Mouse (Mus musculus): ENCODE data around the gene Plxna4. TPM values are rescaled to one million over a fixed set of nuclear protein-coding genes. Genes with fewer than 3 reads are reported as not detected.

Plxna4 gene
- total RNA-seq, 2 experiments from 2014 or later, result 11.2 to 11.8 TPM

DNA sequence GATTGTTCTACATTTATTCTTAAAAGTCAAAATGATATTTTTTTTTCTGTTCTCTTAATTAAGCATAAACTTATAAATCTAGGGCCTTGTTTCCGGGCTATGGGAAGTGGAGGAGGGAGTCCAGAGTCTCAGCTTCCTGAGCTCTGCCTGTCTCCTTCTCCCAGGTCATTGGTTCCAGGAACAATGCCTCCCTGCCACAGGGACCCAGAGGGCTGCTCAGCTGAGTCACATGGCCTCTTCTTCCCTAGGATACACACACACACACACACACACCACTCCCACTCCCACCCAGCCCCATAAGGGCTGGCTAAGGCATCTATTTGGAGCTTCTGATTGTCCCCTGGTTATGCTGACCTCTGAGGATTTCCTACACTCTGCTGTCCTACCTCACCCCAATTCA is 107.3 kb downstream of the Plxna4 start:
- intact Hi-C loops (cut with DNase I), result loop anchor here (2.0 kb wide), 1 partner anchor 30 kb away; no protein-coding TSS in a partner anchor
- DNase-seq, result no peak

DNA sequence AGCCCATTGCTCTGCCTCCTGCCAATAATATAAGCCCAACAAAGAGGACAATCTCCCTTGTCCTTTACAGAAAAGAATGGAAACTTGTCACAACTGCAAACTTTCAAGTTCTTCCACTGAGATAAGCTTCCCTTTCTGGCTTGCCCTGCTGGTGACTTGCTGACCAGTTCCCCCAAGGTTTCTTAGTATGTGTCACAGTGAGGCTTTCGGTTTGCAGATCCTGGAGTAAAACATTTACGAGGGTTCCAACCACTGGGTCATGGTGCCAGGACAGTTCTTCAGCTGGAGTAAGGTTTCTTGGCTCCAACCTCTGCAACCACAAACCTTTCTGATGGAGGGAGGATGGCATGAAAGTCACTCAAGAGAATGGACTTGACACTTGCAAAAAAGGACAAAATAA is 108.2 kb downstream of the Plxna4 start:
- peak in 1 of 2 experiments; percentile 44 for DNase-seq
- intact Hi-C loops (cut with DNase I), result loop anchor here (1.0 to 10.0 kb wide), 6 partner anchors 31 to 545 kb away; partner anchors contain the start of gene Plxna4

DNA sequence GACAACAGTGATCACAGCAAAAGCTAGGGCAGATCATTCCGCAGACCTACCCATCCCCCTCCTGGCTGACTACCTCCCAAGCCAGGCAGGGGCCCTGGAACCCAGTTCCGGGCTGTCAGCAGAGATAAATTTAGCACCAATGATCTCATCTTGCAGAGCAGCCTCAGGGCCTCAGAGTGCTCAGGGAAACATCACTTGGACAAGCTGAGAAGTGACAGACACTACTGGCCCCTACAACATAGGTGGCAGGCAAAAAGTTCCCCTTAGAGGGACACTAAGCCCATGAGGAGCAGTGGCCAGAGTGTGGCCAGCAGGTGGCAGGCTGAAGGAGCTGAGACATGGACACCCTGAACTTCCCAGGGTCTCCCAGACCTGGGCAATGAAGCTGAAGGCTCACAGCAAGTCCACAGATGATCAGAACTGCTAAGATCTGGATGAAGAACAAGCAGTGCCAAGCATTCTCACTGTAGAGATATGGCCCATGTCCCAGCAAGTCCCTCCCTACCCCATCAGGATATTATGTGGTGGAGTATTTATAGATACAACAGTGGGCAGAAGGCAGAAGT is 108.7 kb downstream of the Plxna4 start:
- peak; percentile 71 to 82 for DNase-seq
- intact Hi-C loops (cut with DNase I), result loop anchor here (1.0 to 10.0 kb wide), 5 partner anchors 82 to 544 kb away; partner anchors contain the start of gene Plxna4

DNA sequence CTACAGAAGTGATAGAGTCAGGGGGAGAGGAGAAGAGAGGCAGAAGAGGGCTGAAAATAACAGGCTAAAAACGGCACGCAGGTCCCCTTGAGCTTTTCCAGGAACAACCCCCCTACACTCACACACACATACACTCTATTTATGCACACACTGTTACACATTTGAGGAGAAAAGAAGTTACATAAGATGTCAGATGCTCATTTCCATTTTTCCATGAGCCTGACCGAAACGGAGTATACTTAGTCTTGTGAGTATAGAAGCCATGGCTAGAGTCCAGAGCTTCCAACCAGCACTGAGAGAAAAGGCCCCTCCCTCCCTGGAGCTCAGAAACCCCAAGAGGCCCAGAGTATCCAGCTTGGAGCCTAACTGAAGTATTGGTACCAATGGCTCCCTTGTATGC is 112.0 kb downstream of the Plxna4 start:
- no peak for DNase-seq
- intact Hi-C loops (cut with DNase I), result loop anchor here (5.0 to 10.0 kb wide), 2 partner anchors 459 to 541 kb away; no protein-coding TSS in a partner anchor

DNA sequence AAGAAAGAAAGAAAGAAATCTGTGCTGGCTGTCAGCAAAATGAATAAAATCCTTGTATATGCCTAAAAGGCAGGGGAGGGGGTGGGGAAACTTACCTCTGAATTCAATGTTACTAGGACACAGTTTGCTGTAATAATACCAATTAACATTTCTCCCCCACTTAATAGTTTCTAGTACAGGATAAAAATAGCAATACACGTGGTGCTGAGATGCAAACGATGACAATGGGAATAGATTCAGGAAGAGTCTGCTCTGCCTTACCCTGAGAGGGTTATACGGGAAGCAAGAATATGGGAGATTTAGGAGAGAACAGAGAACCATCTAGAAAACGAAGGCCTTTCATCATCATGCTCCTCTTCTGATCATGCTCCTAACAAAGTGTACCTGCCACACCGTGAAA is 115.9 kb downstream of the Plxna4 start:
- DNase-seq, result no peak
- intact Hi-C loops (cut with DNase I), result loop anchor here (10.0 kb wide), 1 partner anchor 537 kb away; no protein-coding TSS in a partner anchor

DNA sequence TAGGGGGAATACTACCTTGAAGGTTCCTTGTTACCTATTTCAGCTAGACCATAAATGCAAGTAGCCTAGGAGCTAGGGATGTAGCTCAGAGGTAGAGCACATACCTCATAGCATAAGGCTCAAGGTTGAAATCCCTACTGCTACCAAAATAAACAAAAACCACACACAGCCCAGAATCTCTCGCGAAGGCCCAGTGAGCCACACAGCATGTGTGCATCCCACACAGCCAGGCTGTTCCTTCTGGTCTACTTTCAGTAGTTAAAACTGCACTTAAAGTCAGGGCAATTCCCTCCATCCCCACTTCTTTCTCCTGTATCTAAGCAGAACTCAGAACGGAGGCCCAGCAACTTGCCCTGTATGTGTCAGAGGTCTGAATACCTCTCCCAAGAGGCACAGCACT is 116.4 kb downstream of the Plxna4 start:
- DNase-seq, result no peak
- intact Hi-C loops (cut with DNase I), result loop anchor here (10.0 kb wide), 1 partner anchor 537 kb away; no protein-coding TSS in a partner anchor

DNA sequence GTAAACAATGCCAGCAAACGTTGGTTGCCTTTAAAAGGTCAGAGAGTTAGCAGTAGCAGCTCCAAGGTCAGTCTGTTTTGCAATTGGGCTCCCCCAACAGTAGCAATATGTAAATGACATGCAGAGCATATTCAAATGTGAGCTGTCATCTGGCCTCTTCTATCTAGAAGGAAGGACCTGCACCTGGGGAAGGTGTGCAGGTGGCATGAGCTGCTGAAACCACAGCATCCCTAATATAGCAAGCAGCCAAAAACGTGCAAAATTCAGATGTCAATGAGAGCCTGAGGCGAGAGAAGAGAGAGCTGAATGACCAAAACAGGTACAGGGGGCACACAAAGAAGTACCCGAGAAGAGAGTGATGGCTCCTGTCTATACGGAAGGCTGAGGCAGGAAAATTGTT is 118.8 kb downstream of the Plxna4 start:
- no peak for DNase-seq
- intact Hi-C loops (cut with DNase I), result no loop called here

DNA sequence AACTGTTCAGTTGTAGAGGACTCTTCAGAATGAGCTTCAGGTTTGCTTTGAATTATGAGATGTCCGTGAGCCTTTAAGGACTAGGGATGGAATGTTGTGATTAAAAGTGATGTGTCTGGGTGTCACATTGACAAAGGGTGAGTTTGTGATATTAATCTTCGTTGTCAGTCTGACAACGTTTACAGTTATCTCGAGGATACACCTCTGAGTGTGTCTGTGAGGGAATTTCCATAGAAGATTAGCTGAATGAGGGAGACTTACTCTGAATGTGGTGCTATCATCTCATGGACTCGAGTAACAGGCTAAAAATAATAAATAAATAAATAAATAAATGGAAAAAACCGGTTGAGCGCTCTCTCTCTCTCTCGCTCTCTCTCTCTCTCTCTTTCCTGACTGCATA is 122.9 kb downstream of the Plxna4 start:
- intact Hi-C loops (cut with DNase I), result no loop called here

DNA sequence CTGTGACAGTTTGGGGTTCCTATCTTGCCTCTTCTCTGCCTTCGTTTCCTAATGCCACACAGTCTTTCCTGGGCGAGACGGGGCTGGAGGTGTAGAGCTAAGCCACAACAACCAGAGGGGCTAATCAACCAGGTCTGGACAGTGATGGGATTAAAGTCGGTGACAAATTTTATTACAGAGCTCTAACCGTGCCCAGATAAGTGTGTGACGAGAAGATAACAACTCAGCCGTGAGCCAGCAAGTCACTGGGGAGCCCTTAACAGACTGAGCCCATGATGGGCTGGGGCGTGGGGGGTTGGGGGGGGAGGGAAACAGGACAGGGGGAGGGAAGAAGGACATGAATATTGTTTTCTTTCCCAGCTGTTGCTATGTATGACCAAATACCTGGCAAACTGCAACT is 123.4 kb downstream of the Plxna4 start:
- intact Hi-C loops (cut with DNase I), result loop anchor here (5.0 kb wide), 2 partner anchors 67 to 123 kb away; partner anchors contain the start of gene Plxna4
- DNase-seq, result no peak

More for the DNA sequence above, 122.9 kb downstream of the Plxna4 start:
- DNase-seq, result no peak

DNA sequence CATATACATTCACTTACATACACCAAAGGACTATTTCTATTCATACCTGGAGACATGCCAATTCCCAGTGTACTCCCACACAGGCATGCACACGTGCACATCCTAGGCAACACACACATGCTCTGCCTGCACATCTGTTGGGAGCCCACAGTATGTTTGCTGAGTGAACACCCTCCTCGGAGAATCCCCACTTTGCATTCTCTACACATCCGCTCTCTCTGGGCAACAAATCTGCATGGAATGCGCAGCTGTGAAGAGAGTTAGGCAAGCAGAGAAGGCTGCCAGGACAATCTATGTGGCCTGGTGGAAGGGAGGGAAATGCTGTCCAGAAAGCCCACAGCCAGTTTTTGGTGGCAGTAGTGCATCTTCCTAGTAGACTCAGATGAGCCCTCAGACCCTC is 123.9 kb downstream of the Plxna4 start:
- intact Hi-C loops (cut with DNase I), result loop anchor here (5.0 kb wide), 2 partner anchors 67 to 123 kb away; partner anchors contain the start of gene Plxna4
- DNase-seq, result peak in 1 of 2 experiments; percentile 34

DNA sequence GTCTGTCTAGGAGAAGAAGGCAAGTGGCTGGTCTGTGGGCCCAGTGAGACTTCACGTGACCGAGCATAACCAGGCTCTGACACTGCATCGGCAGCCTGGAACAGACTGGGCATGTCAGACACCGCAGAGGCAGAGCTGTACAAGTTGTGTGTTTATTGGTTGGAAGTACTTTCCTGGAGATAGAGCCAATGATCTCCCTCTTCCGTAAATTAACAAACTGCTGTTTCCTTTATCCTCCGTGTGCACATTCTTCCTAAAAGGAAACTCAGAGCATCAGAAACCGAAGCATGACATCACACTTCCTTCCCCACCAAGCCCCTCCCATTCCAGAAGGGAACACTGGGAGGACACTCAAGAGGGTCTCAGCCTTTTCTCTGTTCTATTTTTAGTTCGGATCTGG is 127.6 kb downstream of the Plxna4 start:
- intact Hi-C loops (cut with DNase I), result loop anchor here (2.0 to 5.0 kb wide), 3 partner anchors 50 to 127 kb away; partner anchors contain the start of gene Plxna4
- peak; percentile 45 to 55 for DNase-seq

DNA sequence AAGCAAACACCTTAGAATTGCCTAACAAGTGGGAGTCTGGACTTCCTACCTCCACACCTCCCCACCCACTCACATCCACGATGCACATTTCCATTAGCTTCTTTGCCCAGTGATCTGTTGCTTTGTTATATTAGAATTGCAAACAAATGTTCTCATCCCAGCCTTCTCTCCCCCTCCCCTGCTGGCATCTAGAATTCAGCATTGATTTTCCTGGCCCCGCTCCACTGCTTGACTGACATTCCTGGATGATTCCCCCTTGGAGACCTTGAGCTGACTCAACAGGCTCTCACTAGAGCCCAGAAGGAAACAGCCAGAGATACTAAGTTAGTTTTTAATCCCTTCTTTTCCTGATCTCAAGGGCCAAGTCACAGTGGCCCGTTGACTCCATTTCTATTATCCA is 131.4 kb downstream of the Plxna4 start:
- intact Hi-C loops (cut with DNase I), result no loop called here
- DNase-seq, result no peak

DNA sequence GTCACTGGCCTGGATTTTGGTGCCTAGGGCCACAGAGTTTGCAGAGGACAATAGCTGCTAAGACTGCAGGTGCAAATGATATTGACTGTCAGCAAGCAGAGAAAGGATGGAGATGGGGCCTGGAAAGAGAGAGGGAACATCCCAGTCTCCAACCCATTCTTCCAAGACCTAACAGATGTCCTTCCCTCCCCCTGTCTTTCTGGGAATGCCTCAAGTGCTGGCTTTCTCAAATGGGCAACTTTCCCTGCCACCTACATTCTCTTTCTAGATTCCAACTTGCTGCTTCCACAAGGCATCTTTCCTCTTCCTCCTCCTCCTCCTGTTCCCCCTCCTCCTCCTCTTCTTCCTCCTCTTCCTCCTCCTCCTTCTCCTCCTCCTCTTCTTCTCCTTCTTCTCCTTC is 136.1 kb downstream of the Plxna4 start:
- intact Hi-C loops (cut with DNase I), result no loop called here
- DNase-seq, result no peak

DNA sequence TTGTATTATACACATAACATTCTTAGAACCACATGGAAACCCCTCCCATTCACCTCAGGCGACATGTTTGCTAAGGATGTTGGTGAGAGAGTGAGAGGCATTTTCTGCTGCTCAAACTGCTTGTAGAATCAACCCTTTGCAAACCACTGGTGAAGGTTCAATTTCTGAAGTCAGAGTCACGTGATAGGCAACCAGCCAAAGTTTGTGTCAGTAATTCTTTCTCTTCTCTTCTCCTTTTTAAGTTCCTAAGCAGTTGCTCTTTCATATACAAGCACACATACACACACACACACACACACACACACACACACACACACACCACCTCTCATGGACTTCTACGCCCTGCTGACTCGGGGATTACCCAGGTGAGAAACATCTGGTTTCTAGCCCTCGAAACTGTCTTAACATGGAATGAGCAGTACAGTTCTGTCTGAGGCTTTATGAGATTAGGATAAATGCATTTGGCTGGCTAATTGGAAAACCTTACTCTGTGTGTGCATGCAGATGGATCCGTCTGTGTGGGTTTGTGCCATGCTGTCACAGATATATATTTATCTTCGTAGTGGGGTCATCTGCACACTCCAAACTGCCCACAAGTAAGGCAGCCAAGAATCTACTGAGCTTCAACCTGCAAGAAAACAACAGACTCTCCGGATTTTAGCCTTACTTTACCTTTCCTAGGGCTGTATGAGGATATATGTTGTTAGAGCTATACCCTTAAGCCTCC is 138.6 kb downstream of the Plxna4 start:
- intact Hi-C loops (cut with DNase I), result no loop called here
- DNase-seq, result no peak

DNA sequence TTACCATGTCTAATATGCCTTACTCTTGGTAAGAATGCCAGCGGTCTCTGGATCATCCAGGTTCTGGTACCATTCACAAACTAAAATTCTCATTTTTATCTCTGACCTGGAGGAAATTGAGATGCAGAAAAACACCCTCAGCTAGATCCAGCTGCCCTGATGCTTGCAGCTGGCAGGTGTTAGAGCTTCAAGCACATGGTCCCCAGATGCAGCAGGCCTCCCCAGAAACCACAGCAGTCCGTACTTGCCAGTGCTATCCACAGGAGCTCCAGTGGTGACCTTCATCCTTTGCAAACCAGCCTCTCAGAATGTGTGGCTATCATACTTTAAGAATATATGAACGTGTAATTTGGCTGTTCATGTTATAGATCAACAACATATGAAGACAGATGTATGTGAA is 139.2 kb downstream of the Plxna4 start:
- intact Hi-C loops (cut with DNase I), result no loop called here
- DNase-seq, result no peak

DNA sequence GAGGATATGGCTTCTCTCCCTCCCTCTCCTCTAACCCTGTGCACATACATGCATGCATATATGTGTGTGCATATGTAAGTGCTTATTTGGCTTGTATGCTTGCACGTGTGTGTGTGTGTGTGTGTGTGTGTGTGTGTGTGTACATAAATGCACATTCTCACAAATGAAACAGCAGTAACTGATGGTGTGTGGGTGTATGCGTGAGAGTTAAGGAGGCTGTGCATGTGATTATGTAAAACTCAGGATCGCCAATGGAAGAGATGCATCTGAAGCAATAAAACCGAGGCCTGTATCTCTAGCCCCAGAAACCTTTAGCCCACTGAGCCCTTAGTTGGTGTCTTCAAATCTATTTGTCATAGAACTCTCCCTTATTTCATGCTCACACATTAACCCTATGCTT is 141.7 kb downstream of the Plxna4 start:
- intact Hi-C loops (cut with DNase I), result no loop called here
- no peak for DNase-seq

DNA sequence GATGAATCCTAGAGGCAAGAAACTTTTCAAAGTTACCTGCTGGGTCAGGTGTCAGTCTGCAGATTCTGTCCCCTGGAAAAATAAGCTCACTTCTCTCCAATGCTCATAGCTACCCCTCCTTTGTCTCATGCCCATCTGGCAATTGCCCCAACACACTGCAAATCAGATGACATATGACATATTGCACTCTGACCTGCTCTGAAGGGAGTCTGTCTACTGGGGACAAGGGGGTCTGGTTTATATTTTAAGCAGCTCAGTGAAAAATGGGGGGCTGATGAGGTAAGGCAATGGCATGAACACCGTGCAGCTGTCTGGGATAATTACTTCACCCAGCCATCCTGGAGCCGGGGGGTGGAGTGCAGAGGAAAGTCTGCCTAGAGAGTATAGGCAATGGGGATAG is 142.7 kb downstream of the Plxna4 start:
- intact Hi-C loops (cut with DNase I), result no loop called here
- DNase-seq, result no peak

DNA sequence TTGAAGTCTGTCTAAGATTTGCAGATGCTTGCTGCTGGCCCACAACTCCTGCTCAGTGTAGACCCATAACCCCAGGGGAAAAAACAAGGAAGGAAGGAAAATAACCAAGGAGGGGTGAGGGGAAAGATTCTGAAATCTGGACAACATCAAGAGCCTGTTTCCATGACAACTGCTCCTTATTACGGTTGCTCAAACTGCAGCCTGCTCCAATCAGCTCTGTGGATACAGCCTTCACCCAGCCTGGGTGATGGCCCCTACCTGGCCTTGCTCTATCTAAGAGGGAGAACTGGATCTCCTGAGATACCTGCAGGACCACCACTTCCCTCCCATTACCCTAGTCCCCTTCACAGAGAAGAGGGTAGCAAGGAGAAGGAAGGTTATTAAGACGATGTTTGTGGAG is 143.6 kb downstream of the Plxna4 start:
- intact Hi-C loops (cut with DNase I), result no loop called here
- no peak for DNase-seq

DNA sequence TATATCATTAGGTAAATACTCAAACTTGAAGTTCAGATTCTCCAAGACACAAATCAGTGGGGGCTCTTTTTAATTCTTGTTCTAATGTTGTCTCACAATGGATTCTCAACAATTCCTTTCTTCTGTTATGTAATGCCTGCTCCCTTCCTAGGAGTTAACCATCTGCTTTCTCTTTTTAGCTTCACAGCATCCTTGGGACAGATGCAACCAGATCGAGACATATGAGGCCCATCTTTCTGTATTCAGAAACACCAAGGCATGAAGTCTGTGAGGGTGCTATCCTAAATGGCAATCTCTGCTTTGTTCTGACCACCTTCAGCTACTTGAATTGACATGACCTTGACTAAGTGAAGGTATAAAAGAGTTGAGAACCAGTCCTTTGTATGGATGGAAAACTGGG is 144.3 kb downstream of the Plxna4 start:
- no peak for DNase-seq
- intact Hi-C loops (cut with DNase I), result no loop called here

DNA sequence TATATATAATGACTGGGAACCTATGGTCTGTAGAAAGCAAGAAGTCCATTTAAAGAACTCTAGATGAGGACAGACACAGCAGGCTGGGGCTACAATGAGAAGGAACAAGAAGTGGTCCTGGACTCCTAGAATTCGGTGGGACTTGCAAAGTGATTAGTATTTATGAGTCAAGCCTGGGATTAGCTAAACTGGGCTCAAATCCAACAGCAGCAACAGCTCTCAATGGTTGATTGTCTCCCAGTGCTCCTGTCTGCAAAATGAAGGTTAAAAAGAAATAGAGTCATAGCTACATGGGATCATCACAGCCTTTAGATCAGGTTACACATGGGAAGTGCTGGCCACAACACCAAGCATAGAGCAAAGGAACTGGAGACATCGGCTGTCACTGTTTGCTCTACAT is 148.6 kb downstream of the Plxna4 start:
- no peak for DNase-seq
- intact Hi-C loops (cut with DNase I), result no loop called here

DNA sequence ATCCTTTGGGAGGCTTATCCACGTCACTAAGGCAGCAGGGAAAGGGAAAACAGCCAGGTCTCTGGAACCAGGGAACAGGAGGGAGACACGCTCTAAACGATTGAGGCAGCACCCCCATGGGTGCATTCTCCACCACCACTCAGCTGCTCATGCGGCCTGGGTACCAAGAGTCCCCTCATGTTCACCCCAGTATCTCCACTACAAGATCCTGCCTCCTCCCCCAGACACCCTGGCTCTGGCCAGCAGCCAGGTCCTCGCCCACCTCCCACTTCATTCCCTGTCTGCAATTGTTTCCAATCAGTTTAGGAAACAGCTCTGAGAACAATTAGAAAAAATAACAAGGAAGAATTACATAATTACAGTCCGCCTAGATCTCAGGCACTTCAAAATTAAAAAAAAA is 150.8 kb downstream of the Plxna4 start:
- peak; percentile 33 to 40 for DNase-seq
- intact Hi-C loops (cut with DNase I), result no loop called here

DNA sequence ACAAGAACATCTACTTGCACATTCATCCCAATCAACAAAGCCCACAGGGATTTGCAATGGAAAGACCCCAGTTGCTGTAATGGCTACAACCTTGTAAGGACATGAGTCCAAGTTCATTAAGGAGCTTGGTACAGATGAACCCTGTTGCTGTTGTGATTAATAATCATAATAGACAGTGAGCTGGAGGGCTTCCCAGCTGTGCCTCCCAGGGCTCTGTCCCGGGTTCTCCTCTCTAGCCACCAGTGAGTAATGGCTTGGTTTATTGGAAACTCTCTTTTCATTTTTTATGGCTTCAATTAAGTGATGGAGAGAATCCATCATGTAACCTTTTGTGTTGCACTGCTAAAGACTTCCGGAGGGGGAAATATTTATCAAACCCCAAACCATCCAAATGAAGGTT is 164.9 kb downstream of the Plxna4 start:
- intact Hi-C loops (cut with DNase I), result no loop called here
- DNase-seq, result no peak

All from heart, postnatal 36 days (tissue).